Mouse (Mus musculus) left cerebral cortex, postnatal 25 days (tissue): ENCODE measurements at regions not wholly inside any gene's neighbourhood (a gene's known extent, or its start where the extent isn't known, plus 50 kb on each side); places are given as distances from the start of the nearest gene placed in this dataset.

Source experiments
- DNase-seq, 2 experiments: peaks; one replicate each; pipeline ENCODE4 v3.0.0; 2022; ENCODE audit warnings: low spot score in 2 of 2, mixed read lengths in 1 of 2
- intact Hi-C: fragments of 180-260 bp; cut with DNase I; formaldehyde crosslinking; loops from one replicate; pipeline ENCODE4 v1.15.1; 2025

GRCm38 (mm10) chrX:112984668-112985067, 200.6 kb downstream of the Chm start:
- intact Hi-C loops = no loop called here
- no peak for DNase-seq

- intact Hi-C loops = no loop called here
- DNase-seq = no peak
These were observed 201.2 kb downstream of the Chm start for GRCm38 (mm10) chrX:112984073-112984472.

DNA sequence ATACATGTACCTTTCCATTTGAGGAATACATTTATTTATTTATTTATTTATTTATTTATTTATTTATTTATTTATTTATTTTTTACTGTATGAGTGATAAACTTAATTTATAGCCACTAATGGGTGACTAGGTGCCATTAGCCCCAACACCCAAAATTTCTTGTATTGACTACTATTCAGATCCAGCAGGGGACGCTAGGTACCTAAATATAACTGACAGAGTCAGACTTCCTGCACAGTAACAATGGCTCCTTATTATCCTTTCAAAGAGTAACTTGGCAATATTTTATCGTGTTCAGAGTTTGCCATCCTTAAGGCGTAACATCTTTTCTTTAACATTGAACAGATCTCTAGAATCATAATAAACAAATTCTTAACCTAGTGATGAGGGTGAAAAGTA, 206.7 kb downstream of the Chm start:
- peak in 1 of 2 experiments; percentile 4 for DNase-seq
- intact Hi-C loops = no loop called here

DNA sequence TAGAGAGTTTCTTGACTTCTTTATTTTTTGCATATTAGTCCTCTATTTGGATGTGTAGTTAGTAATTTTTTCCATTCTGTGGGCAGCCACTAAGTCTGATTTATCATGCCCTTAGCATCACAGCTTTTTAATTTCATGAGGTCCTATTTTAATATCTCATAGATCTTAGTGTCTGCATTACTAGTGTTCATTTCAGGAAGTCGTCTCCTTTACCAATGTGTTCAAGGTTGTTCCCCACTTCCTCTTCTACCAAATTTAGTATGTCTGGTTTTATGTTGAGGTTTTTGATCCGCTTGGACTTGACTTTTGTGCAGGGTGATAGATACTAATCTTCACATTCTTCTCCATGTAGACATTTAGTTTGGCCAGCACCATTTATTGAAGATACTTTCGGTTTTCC, 221.2 kb downstream of the Chm start:
- intact Hi-C loops = no loop called here

GRCm38 (mm10) chrX:112949792-112950191, 235.5 kb downstream of the Chm start:
- peak; percentile 5 to 31 for DNase-seq
- intact Hi-C loops = loop anchor here (5.0 to 10.0 kb wide), 3 partner anchors 1095 to 1605 kb away; no protein-coding TSS in a partner anchor

More for the DNA sequence above, 221.2 kb downstream of the Chm start:
- DNase-seq = no peak

- no peak for DNase-seq
- intact Hi-C loops = loop anchor here (5.0 kb wide), 1 partner anchor 1365 kb away; no protein-coding TSS in a partner anchor
These were observed 237.8 kb downstream of the Chm start for GRCm38 (mm10) chrX:112947521-112947920.

DNA sequence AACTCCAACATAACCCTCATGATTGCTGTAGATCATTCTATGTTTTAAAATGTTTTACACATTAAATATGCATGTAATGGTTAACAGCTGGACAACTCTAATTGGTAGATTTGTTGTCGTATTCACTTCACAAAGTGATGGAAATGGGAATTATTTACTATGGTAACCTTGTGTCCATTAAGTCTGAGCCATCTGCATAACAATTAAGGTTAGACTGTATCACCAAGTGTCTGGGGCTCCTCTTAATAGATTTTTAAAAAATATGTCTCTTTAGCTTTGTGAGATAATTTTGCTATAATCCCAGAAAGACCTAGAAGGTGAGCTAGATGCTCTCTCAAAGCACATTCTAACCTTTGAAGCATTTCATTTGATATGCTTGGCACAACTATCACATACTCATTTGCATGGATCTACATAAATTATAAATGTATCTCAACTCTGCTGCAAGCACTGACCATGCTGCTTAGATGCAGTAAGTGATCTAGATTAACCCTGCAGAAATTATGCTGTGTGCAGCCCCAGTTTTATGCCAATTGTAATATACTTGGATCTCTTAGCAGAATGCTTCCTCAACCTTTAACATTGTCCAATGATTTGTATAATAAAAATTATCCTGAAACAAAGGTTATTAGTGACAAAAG, 227.2 kb upstream of the Pof1b start:
- DNase-seq = no peak
- intact Hi-C loops = no loop called here

DNA sequence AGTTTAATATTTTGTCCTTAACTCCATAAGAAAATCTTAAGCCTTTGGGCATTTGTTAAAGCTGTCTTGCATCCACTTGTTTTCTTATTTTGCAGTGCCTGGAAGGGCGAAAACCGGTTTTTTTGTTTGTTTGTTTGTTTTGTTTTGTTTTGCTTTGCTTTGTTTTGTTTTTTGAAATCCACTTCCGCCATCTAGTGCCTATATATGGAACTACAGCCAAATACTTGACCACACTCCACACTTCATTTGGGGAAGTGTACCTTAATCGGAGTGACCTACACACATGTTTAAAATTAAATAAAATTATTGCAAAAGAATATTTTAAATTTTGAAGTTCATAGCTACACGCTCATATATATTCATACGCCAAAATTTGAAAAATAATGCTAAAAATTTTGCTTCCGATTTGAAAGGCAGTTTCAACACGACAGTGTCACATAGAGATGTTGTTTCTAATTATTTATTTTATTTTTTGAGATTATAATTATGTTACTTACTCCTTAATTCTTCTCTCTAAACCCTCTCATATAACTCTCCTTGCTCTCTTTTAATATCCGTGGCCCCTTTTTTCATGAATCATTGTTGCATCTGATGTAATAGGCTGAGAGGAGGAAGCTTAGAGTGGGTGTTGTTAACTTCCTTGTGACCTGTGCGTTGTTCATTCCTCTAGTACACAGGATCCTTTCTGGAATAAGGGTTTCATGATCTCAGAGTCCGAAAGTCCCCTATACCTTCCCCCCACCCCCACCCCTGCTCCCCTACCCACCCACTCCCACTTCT, 205.4 kb upstream of the Pof1b start:
- peak; percentile 2 to 4 for DNase-seq
- intact Hi-C loops = loop anchor here (2.0 to 5.0 kb wide), 2 partner anchors 379 to 482 kb away; no protein-coding TSS in a partner anchor

GRCm38 (mm10) chrX:112886539-112886938, 188.1 kb upstream of the Pof1b start:
- DNase-seq = no peak
- intact Hi-C loops = no loop called here
